22 mouse cellular contexts compared by ENCODE assay signal in genomic region chr4:148785053-148785567, GRCm38 (mm10). TPM values are rescaled to one million over a fixed set of nuclear protein-coding genes. Genes with fewer than 3 reads are reported as not detected.
DNase-seq lines count a peak whose midpoint lies in the region; ATAC-seq and TF ChIP-seq lines count a peak whose summit lies in the region.
"Had no signal": no experiment of that assay in that cellular context is flagged by ENCODE, and none has a peak within 500 bp of the region (broad histone marks: within the 10 kb centered on the region; RNA-seq: fewer than 3 reads in every experiment).

No protein-coding gene starts in this region.

- no peaks in the 10 kb centered on the region for H3K27me3 ChIP-seq in heart, adult 2 months (ENCODE audit: control insufficient read depth, insufficient read depth, low read length)
- H3K27me3 ChIP-seq in heart, embryonic 13.5 days (replicated peaks): peaks cover 4% of the 10 kb centered on the region
- H3K27me3 ChIP-seq in heart, postnatal 0 days (ENCODE audit: control insufficient read depth, insufficient read depth, low read length): no peaks in the 10 kb centered on the region
- peaks cover 55% of the 10 kb centered on the region for H3K27me3 ChIP-seq in intestine, postnatal 0 days (replicated peaks; ENCODE audit: control insufficient read depth, insufficient read depth, low read length)

- H3K9ac ChIP-seq in heart, adult 2 months (ENCODE audit: low read depth, low read length): no peak overlapping the region
- 0 out of 2 replicates have a peak overlapping the region, but pooled peaks have one; percentile 5 for H3K9ac ChIP-seq in heart, embryonic 13.5 days
- H3K9ac ChIP-seq in heart, postnatal 0 days (replicated peaks; ENCODE audit: low read depth, low read length): no peak overlapping the region
- H3K9ac ChIP-seq in intestine, postnatal 0 days (ENCODE audit: low read depth, low read length): no peak overlapping the region
- H3K9ac ChIP-seq: embryonic facial prominence, embryonic 13.5 days; forebrain, embryonic 12.5 days; hindbrain, embryonic 13.5 days had no signal

- no peaks in the 10 kb centered on the region for H3K4me1 ChIP-seq in heart, adult 2 months (ENCODE audit: control insufficient read depth, insufficient read depth, low read length)
- H3K4me1 ChIP-seq in heart, embryonic 13.5 days: peaks cover 65% of the 10 kb centered on the region
- H3K4me1 ChIP-seq in heart, postnatal 0 days (ENCODE audit: control insufficient read depth, insufficient read depth): peaks cover 22% of the 10 kb centered on the region
- peaks cover 4% of the 10 kb centered on the region; the same call in 1 of the 2 replicates for H3K4me1 ChIP-seq in intestine, postnatal 0 days (replicated peaks; ENCODE audit: control insufficient read depth, insufficient read depth, low read length)

- no peak for TF ChIP-seq CTCF in heart, adult 2 months (IDR thresholded peaks at IDR 0.05)
- no peak for TF ChIP-seq CTCF in heart, postnatal 0 days (IDR thresholded peaks at IDR 0.05; ENCODE audit: low read depth)
- TF ChIP-seq CTCF in intestine, postnatal 0 days (IDR thresholded peaks at IDR 0.05; ENCODE audit: low read depth): no peak

- H3K4me2 ChIP-seq in heart, embryonic 13.5 days: no peak overlapping the region
- H3K4me2 ChIP-seq in heart, postnatal 0 days (ENCODE audit: low read depth, low read length): no peak overlapping the region
- no peak overlapping the region; the same call in 1 of the 2 replicates for H3K4me2 ChIP-seq in intestine, postnatal 0 days (replicated peaks; ENCODE audit: low read depth)
- H3K4me2 ChIP-seq: embryonic facial prominence, embryonic 13.5 days; forebrain, embryonic 12.5 days; hindbrain, embryonic 13.5 days had no signal

- no peak overlapping the region for H3K4me3 ChIP-seq in heart, adult 2 months
- no peak overlapping the region for H3K4me3 ChIP-seq in heart, embryonic 13.5 days
- no peak overlapping the region for H3K4me3 ChIP-seq in heart, postnatal 0 days (ENCODE audit: low read depth, low read length)
- H3K4me3 ChIP-seq in intestine, postnatal 0 days (ENCODE audit: low read depth, low read length): no peak overlapping the region
- H3K4me3 ChIP-seq: embryonic facial prominence, embryonic 13.5 days; forebrain, embryonic 12.5 days; gastrocnemius, adult 2 months; hindbrain, embryonic 13.5 days had no signal

- no peaks in the 10 kb centered on the region for H3K36me3 ChIP-seq in heart, adult 2 months (ENCODE audit: control insufficient read depth, insufficient read depth, low read length)
- no peaks in the 10 kb centered on the region for H3K36me3 ChIP-seq in heart, embryonic 13.5 days
- no peaks in the 10 kb centered on the region for H3K36me3 ChIP-seq in heart, postnatal 0 days (replicated peaks; ENCODE audit: control insufficient read depth, insufficient read depth, low read length)
- no peaks in the 10 kb centered on the region for H3K36me3 ChIP-seq in intestine, postnatal 0 days (ENCODE audit: control insufficient read depth, insufficient read depth)
- H3K36me3 ChIP-seq: embryonic facial prominence, embryonic 13.5 days; forebrain, embryonic 12.5 days; hindbrain, embryonic 13.5 days had no signal

- H3K9me3 ChIP-seq in heart, embryonic 13.5 days: no peaks in the 10 kb centered on the region
- no peaks in the 10 kb centered on the region for H3K9me3 ChIP-seq in heart, postnatal 0 days (replicated peaks; ENCODE audit: control insufficient read depth, low read length)
- no peaks in the 10 kb centered on the region for H3K9me3 ChIP-seq in intestine, postnatal 0 days (ENCODE audit: control insufficient read depth)
- H3K9me3 ChIP-seq: embryonic facial prominence, embryonic 13.5 days; forebrain, embryonic 12.5 days; hindbrain, embryonic 13.5 days had no signal

- H3K79me2 ChIP-seq in heart, adult 2 months (replicated peaks; ENCODE audit: control insufficient read depth, insufficient read depth, low read length): no peaks in the 10 kb centered on the region

- no peak for TF ChIP-seq POLR2A in heart, adult 2 months (IDR thresholded peaks at IDR 0.05; ENCODE audit: insufficient read depth, low read depth, low read length)

- 38% methylated on average over 6 of the region's 6 CpGs for WGBS in heart, adult 2 months
- WGBS in heart, embryonic 13.5 days: 42% methylated on average over 6 of the region's 6 CpGs
- 47% methylated on average over 6 of the region's 6 CpGs for WGBS in heart, postnatal 0 days
- 47% methylated on average over 6 of the region's 6 CpGs for WGBS in intestine, postnatal 0 days

- peak overlapping the region; percentile 13; the same call in 1 of the 2 replicates for H3K27ac ChIP-seq in heart, adult 2 months
- H3K27ac ChIP-seq in heart, embryonic 13.5 days (replicated peaks): peak overlapping the region; percentile 86
- peak overlapping the region; percentile 46; the same call in 1 of the 2 replicates for H3K27ac ChIP-seq in heart, postnatal 0 days (ENCODE audit: low read depth)
- no peak overlapping the region for H3K27ac ChIP-seq in intestine, postnatal 0 days (ENCODE audit: low read depth, low read length)
- H3K27ac ChIP-seq: embryonic facial prominence, embryonic 13.5 days; forebrain, embryonic 12.5 days; gastrocnemius, adult 2 months; hindbrain, embryonic 13.5 days; hindbrain, postnatal 0 days; kidney, postnatal 0 days had no signal

- ATAC-seq in heart, embryonic 13.5 days (ENCODE audit: extremely low read depth, insufficient number of reproducible peaks, low FRiP score, low TSS enrichment): no peak
- ATAC-seq in heart, postnatal 0 days (ENCODE audit: insufficient read depth, low read depth): no peak
- peak; percentile 44 for ATAC-seq in intestine, postnatal 0 days
- ATAC-seq in frontal cortex, adult (ENCODE audit: low TSS enrichment): no peak
- ATAC-seq: forebrain, embryonic 16.5 days; hindbrain, postnatal 0 days had no signal

- intact Hi-C loops in heart, adult 2 months (cut with DNase I): no loop called here
- intact Hi-C loops in heart, postnatal 36 days (cut with DNase I): no loop called here

- DNase-seq in heart, adult 2 months: no peak
- DNase-seq in heart, postnatal 36 days: no peak
- no peak for DNase-seq in heart, adult 9 months (ENCODE audit: low spot score in 2 of 2)
- no peak for DNase-seq in heart, postnatal 0 days (ENCODE audit: low spot score)
- DNase-seq in yolk sac, embryonic 10.5 days (ENCODE audit: low spot score): no peak
- DNase-seq: adrenal gland, postnatal 14 days; cerebellum, adult 11-12 months; cerebellum, adult 9-10 months; cerebellum, postnatal 25 days; gastrocnemius, adult 2 months; gastrocnemius, postnatal 25 days; kidney, adult 11 months; kidney, adult 9 months had no signal

- TF ChIP-seq EP300 in heart, adult 2 months (IDR thresholded peaks at IDR 0.05; ENCODE audit: insufficient read depth, low read depth, low read length): no peak
- no peak for TF ChIP-seq EP300 in heart, postnatal 0 days (IDR thresholded peaks at IDR 0.05; ENCODE audit: low read depth)

RNA-seq across cellular contexts. Expression of gene Casz1, which starts 19.1 kb away (rescaled TPM):
- 10 to 100 TPM; 42.5 to 47.0 TPM for total RNA-seq in heart, adult 2 months (2021)
- polyA plus RNA-seq in heart, adult 2 months (2012; rRNA removed): 21.2 and 22.4 TPM in 2 replicates
- 10 to 100 TPM; 38.7 to 45.3 TPM for total RNA-seq in heart, postnatal 36 days (2021)
- 18.3 and 20.2 TPM in 2 replicates for polyA plus RNA-seq in heart, embryonic 13.5 days (2015; fragmentation: Nextera tagmentation; extraction: Ambion mirVana)
- total RNA-seq in heart, postnatal 0 days (2014; rRNA removed; ENCODE audit: low replicate concordance): 42.6 and 45.4 TPM in 2 replicates
- 13.7 and 16.4 TPM in 2 replicates for polyA plus RNA-seq in heart, postnatal 0 days (2015; fragmentation: Nextera tagmentation; extraction: Ambion mirVana)
- polyA plus RNA-seq in intestine, postnatal 0 days (2015; fragmentation: Nextera tagmentation; extraction: Ambion mirVana): 5.6 and 6.6 TPM in 2 replicates
